Mouse (Mus musculus): ENCODE data around the gene Pltp. TPM values are rescaled to one million over a fixed set of nuclear protein-coding genes. Genes with fewer than 3 reads are reported as not detected.

Gene Pltp
- polyA plus RNA-seq, 1 experiment from 2014 or later: 78.1 TPM

DNA sequence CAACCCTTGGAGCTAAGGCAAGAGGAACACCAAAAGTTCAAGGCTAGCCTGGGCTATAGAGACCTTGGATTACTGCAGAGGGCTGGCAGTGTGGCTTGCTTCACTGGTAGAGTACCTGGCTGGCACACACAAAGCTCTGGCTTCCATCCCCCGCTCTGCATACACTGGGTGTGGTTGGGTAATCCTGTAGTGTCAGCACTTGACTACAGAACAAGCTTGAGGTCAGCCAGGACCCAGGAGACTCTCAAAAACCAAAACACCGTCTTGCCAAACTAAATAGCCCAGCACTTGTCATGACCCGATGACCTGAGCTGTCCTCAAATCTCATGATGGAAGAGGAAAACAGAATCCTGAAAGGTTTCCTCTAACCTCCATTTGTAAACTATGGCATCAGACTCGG lies 67.1 kb downstream of the Pltp start:
- H3K27me3 ChIP-seq (ENCODE audit: insufficient read depth, poor library complexity, severe bottlenecking): peaks cover 7% of the 10 kb centered on the region; the same call in 1 of the 2 replicates
- H3K27ac ChIP-seq: no peak overlapping the region
- peaks cover 65% of the 10 kb centered on the region for H3K36me3 ChIP-seq
- no peaks in the 10 kb centered on the region for H3K9me3 ChIP-seq
- no peak overlapping the region for H3K4me3 ChIP-seq
- WGBS: 83% methylated on average over 4 of the region's 4 CpGs
- peaks cover 26% of the 10 kb centered on the region for H3K4me1 ChIP-seq (replicated peaks)
- no peak for DNase-seq (ENCODE audit: low spot score)

Other genes with a start within 250 kb of the Pltp start
- gene Wfdc6b, start 244.2 kb downstream of the Pltp start, polyA plus RNA-seq (2016; fragmentation: Nextera tagmentation; extraction: Ambion mirVana): not detected in 2 replicates
- gene Wfdc8, start 244.1 kb downstream of the Pltp start, polyA plus RNA-seq (2016; fragmentation: Nextera tagmentation; extraction: Ambion mirVana): not detected in 2 replicates
- not detected in 2 replicates for gene Wfdc16, start 218.9 kb downstream of the Pltp start, polyA plus RNA-seq (2016; fragmentation: Nextera tagmentation; extraction: Ambion mirVana)
- 0.51 TPM in 1 of 2 replicates, not detected in the other for gene Wfdc10, start 201.7 kb downstream of the Pltp start, polyA plus RNA-seq (2016; fragmentation: Nextera tagmentation; extraction: Ambion mirVana)
- gene Wfdc9, start 201.1 kb downstream of the Pltp start, polyA plus RNA-seq (2016; fragmentation: Nextera tagmentation; extraction: Ambion mirVana): not detected in 2 replicates
- not detected in 2 replicates for gene Wfdc11, start 183.6 kb downstream of the Pltp start, polyA plus RNA-seq (2016; fragmentation: Nextera tagmentation; extraction: Ambion mirVana)
- gene Wfdc13, start 172.6 kb downstream of the Pltp start, polyA plus RNA-seq (2016; fragmentation: Nextera tagmentation; extraction: Ambion mirVana): 0.15 TPM in 1 of 2 replicates, not detected in the other
- gene Spint4, start 159.2 kb downstream of the Pltp start, polyA plus RNA-seq (2016; fragmentation: Nextera tagmentation; extraction: Ambion mirVana): not detected in 2 replicates
- not detected in 2 replicates for gene Spint5, start 142.4 kb downstream of the Pltp start, polyA plus RNA-seq (2016; fragmentation: Nextera tagmentation; extraction: Ambion mirVana)
- gene Wfdc3, start 111.8 kb downstream of the Pltp start, polyA plus RNA-seq (2016; fragmentation: Nextera tagmentation; extraction: Ambion mirVana): 0.85 and 1.4 TPM in 2 replicates
- 81.3 and 87.4 TPM in 2 replicates for gene Dnttip1, start 111.7 kb downstream of the Pltp start, polyA plus RNA-seq (2016; fragmentation: Nextera tagmentation; extraction: Ambion mirVana)
- gene Ube2c, start 87.8 kb downstream of the Pltp start, polyA plus RNA-seq (2016; fragmentation: Nextera tagmentation; extraction: Ambion mirVana): 588 and 602 TPM in 2 replicates
- gene Tnnc2, start 77.7 kb downstream of the Pltp start, polyA plus RNA-seq (2016; fragmentation: Nextera tagmentation; extraction: Ambion mirVana): not detected in 2 replicates
- gene Snx21, start 71.9 kb downstream of the Pltp start, polyA plus RNA-seq (2016; fragmentation: Nextera tagmentation; extraction: Ambion mirVana): 10.8 and 13.7 TPM in 2 replicates
- gene Acot8, start 52.8 kb downstream of the Pltp start, polyA plus RNA-seq (2016; fragmentation: Nextera tagmentation; extraction: Ambion mirVana): 16.5 and 17.7 TPM in 2 replicates
- 9.3 and 12.4 TPM in 2 replicates for gene Zswim3, start 52.6 kb downstream of the Pltp start, polyA plus RNA-seq (2016; fragmentation: Nextera tagmentation; extraction: Ambion mirVana)
- gene Zswim1, start 35.0 kb downstream of the Pltp start, polyA plus RNA-seq (2016; fragmentation: Nextera tagmentation; extraction: Ambion mirVana): 25.1 and 27.5 TPM in 2 replicates
- gene Spata25, start 29.2 kb downstream of the Pltp start, polyA plus RNA-seq (2016; fragmentation: Nextera tagmentation; extraction: Ambion mirVana): not detected in 2 replicates
- gene Ctsa, start 24.8 kb downstream of the Pltp start, polyA plus RNA-seq (2016; fragmentation: Nextera tagmentation; extraction: Ambion mirVana): 98.2 and 104 TPM in 2 replicates
- 4.3 and 5.1 TPM in 2 replicates for gene Neurl2, start 24.3 kb downstream of the Pltp start, polyA plus RNA-seq (2016; fragmentation: Nextera tagmentation; extraction: Ambion mirVana)
- gene Pcif1, start 21.6 kb upstream of the Pltp start, polyA plus RNA-seq (2016; fragmentation: Nextera tagmentation; extraction: Ambion mirVana): 76.1 and 88.4 TPM in 2 replicates
- gene Zfp335, start 54.0 kb upstream of the Pltp start, polyA plus RNA-seq (2016; fragmentation: Nextera tagmentation; extraction: Ambion mirVana): 15.3 and 18.4 TPM in 2 replicates
- 0.56 and 1.2 TPM in 2 replicates for gene Mmp9, start 83.1 kb upstream of the Pltp start, polyA plus RNA-seq (2016; fragmentation: Nextera tagmentation; extraction: Ambion mirVana)
- gene Slc12a5, start 103.1 kb upstream of the Pltp start, polyA plus RNA-seq (2016; fragmentation: Nextera tagmentation; extraction: Ambion mirVana): 3.1 and 5.1 TPM in 2 replicates
- gene Ncoa5, start 177.2 kb upstream of the Pltp start, polyA plus RNA-seq (2016; fragmentation: Nextera tagmentation; extraction: Ambion mirVana): 101 and 102 TPM in 2 replicates
- gene Cd40, start 197.9 kb upstream of the Pltp start, polyA plus RNA-seq (2016; fragmentation: Nextera tagmentation; extraction: Ambion mirVana): 7.2 and 8.1 TPM in 2 replicates
- gene 1700025C18Rik, start 233.0 kb upstream of the Pltp start, polyA plus RNA-seq (2016; fragmentation: Nextera tagmentation; extraction: Ambion mirVana): not detected in 2 replicates